Mouse (Mus musculus): ENCODE data around the gene Schip1. TPM values are rescaled to one million over a fixed set of nuclear protein-coding genes. Genes with fewer than 3 reads are reported as not detected.

Schip1 gene
- polyA plus RNA-seq, 1 experiment from 2014 or later: 71.8 TPM

- no peak for ATAC-seq (replicated peaks; ENCODE audit: low FRiP score, low read depth)
- no peaks in the 10 kb centered on the region for H3K36me3 ChIP-seq (ENCODE audit: insufficient read depth, low read length)
- 46% methylated on average over 2 of the region's 2 CpGs for WGBS
- DNase-seq (ENCODE audit: low spot score): peak; percentile 62
- no peak overlapping the region for H3K9ac ChIP-seq (ENCODE audit: low read depth, low read length)
- H3K27me3 ChIP-seq (ENCODE audit: insufficient read depth, low read length): no peaks in the 10 kb centered on the region
- H3K4me1 ChIP-seq (replicated peaks; ENCODE audit: insufficient read depth, low read length): no peaks in the 10 kb centered on the region
- no peak overlapping the region for H3K4me2 ChIP-seq (ENCODE audit: low read length)
- peak; percentile 81 for TF ChIP-seq CTCF (IDR thresholded peaks at IDR 0.05; ENCODE audit: low read depth)
- no peaks in the 10 kb centered on the region for H3K9me3 ChIP-seq (replicated peaks; ENCODE audit: low read length)
- no peak overlapping the region for H3K27ac ChIP-seq
- no peak overlapping the region for H3K4me3 ChIP-seq (replicated peaks; ENCODE audit: low read depth, low read length)
Measured at GRCm38 (mm10) chr3:68053538-68053937, 11.1 kb upstream of the Schip1 start.

GRCm38 (mm10) chr3:68055071-68055470, 9.5 kb upstream of the Schip1 start:
- Histone ChIP-seq H3K9me3 (replicated peaks; ENCODE audit: low read length) (no peaks in the 10 kb centered on the region), H3K4me3 (replicated peaks; ENCODE audit: low read depth, low read length) (no peak overlapping the region), H3K4me1 (replicated peaks; ENCODE audit: insufficient read depth, low read length) (no peaks in the 10 kb centered on the region), H3K27me3 (ENCODE audit: insufficient read depth, low read length) (no peaks in the 10 kb centered on the region), H3K27ac (no peak overlapping the region), H3K9ac (ENCODE audit: low read depth, low read length) (no peak overlapping the region), H3K36me3 (ENCODE audit: insufficient read depth, low read length) (no peaks in the 10 kb centered on the region), H3K4me2 (ENCODE audit: low read length) (no peak overlapping the region)
- TF ChIP-seq CTCF (IDR thresholded peaks at IDR 0.05; ENCODE audit: low read depth): no peak
- DNase-seq (ENCODE audit: low spot score): no peak
- WGBS: 64% methylated on average over 13 of the region's 13 CpGs
- no peak for ATAC-seq (replicated peaks; ENCODE audit: low FRiP score, low read depth)

- ATAC-seq (replicated peaks; ENCODE audit: low FRiP score, low read depth) (no peak), DNase-seq (ENCODE audit: low spot score) (peak; percentile 91)
- TF ChIP-seq CTCF (IDR thresholded peaks at IDR 0.05; ENCODE audit: low read depth): peak; percentile 87
- H3K27ac ChIP-seq: no peak overlapping the region; the same call in 1 of the 2 replicates
- no peaks in the 10 kb centered on the region for H3K36me3 ChIP-seq (ENCODE audit: insufficient read depth, low read length)
- H3K9ac ChIP-seq (ENCODE audit: low read depth, low read length): no peak overlapping the region
- H3K9me3 ChIP-seq (replicated peaks; ENCODE audit: low read length): no peaks in the 10 kb centered on the region
- peak overlapping the region; percentile 24 for H3K4me3 ChIP-seq (replicated peaks; ENCODE audit: low read depth, low read length)
- peak overlapping the region; percentile 50 for H3K4me2 ChIP-seq (ENCODE audit: low read length)
- no peaks in the 10 kb centered on the region for H3K27me3 ChIP-seq (ENCODE audit: insufficient read depth, low read length)
- H3K4me1 ChIP-seq (replicated peaks; ENCODE audit: insufficient read depth, low read length): no peaks in the 10 kb centered on the region
- 49% methylated on average over 23 of the region's 23 CpGs for WGBS
Measured at GRCm38 (mm10) chr3:68056373-68057275, 8.0 kb upstream of the Schip1 start.

- WGBS: 50% methylated on average over 2 of the region's 2 CpGs
- Histone ChIP-seq H3K27me3 (ENCODE audit: insufficient read depth, low read length) (no peaks in the 10 kb centered on the region), H3K4me2 (ENCODE audit: low read length) (no peak overlapping the region), H3K4me1 (replicated peaks; ENCODE audit: insufficient read depth, low read length) (no peaks in the 10 kb centered on the region), H3K9ac (ENCODE audit: low read depth, low read length) (no peak overlapping the region), H3K9me3 (replicated peaks; ENCODE audit: low read length) (no peaks in the 10 kb centered on the region), H3K36me3 (ENCODE audit: insufficient read depth, low read length) (no peaks in the 10 kb centered on the region), H3K27ac (no peak overlapping the region), H3K4me3 (replicated peaks; ENCODE audit: low read depth, low read length) (no peak overlapping the region)
- DNase-seq (ENCODE audit: low spot score) (peak; percentile 59), ATAC-seq (replicated peaks; ENCODE audit: low FRiP score, low read depth) (0 out of 2 replicates have a peak, but pooled peaks have one; percentile 5)
- TF ChIP-seq CTCF (IDR thresholded peaks at IDR 0.05; ENCODE audit: low read depth): peak; percentile 82
Measured at GRCm38 (mm10) chr3:68059162-68059800, 5.3 kb upstream of the Schip1 start.

GRCm38 (mm10) chr3:68071395-68072386, 7.1 kb downstream of the Schip1 start:
- Histone ChIP-seq H3K27ac (no peak overlapping the region), H3K36me3 (ENCODE audit: insufficient read depth, low read length) (no peaks in the 10 kb centered on the region), H3K27me3 (ENCODE audit: insufficient read depth, low read length) (no peaks in the 10 kb centered on the region), H3K9ac (ENCODE audit: low read depth, low read length) (no peak overlapping the region), H3K4me1 (replicated peaks; ENCODE audit: insufficient read depth, low read length) (no peaks in the 10 kb centered on the region), H3K4me3 (replicated peaks; ENCODE audit: low read depth, low read length) (no peak overlapping the region), H3K4me2 (ENCODE audit: low read length) (no peak overlapping the region), H3K9me3 (replicated peaks; ENCODE audit: low read length) (no peaks in the 10 kb centered on the region)
- ATAC-seq (replicated peaks; ENCODE audit: low FRiP score, low read depth) (peak; percentile 46; the same call in 1 of the 2 replicates), DNase-seq (ENCODE audit: low spot score) (no peak)
- WGBS: 55% methylated on average over 9 of the region's 9 CpGs
- no peak for TF ChIP-seq CTCF (IDR thresholded peaks at IDR 0.05; ENCODE audit: low read depth)
